Mouse (Mus musculus): ENCODE results near the gene Uaca. TPM values are rescaled to one million over a fixed set of nuclear protein-coding genes. Genes with fewer than 3 reads are reported as not detected.

Gene Uaca
- polyA plus RNA-seq, 1 experiment from 2014 or later, result 23.5 TPM

GRCm38 (mm10) chr9:60751098-60751497 lies 43.2 kb upstream of the Uaca start:
- Histone ChIP-seq H3K9ac (replicated peaks; ENCODE audit: low read depth) (no peak overlapping the region), H3K4me3 (ENCODE audit: low read depth, low read length) (no peak overlapping the region), H3K36me3 (ENCODE audit: insufficient read depth, low read length) (no peaks in the 10 kb centered on the region), H3K27me3 (replicated peaks; ENCODE audit: insufficient read depth, low read length) (no peaks in the 10 kb centered on the region), H3K4me2 (replicated peaks; ENCODE audit: low read depth, low read length) (no peak overlapping the region), H3K27ac (ENCODE audit: low read length) (no peak overlapping the region), H3K9me3 (ENCODE audit: low read length) (no peaks in the 10 kb centered on the region), H3K4me1 (ENCODE audit: insufficient read depth, low read depth, low read length) (no peaks in the 10 kb centered on the region)
- ATAC-seq, result no peak
- no peak for DNase-seq (ENCODE audit: low spot score)
- 82% methylated on average over 5 of the region's 5 CpGs for WGBS
- TF ChIP-seq EP300 (IDR thresholded peaks at IDR 0.05), result no peak
- no peak for TF ChIP-seq CTCF (IDR thresholded peaks at IDR 0.05)

GRCm38 (mm10) chr9:60751971-60752370 lies 42.4 kb upstream of the Uaca start:
- H3K4me2 ChIP-seq (replicated peaks; ENCODE audit: low read depth, low read length), result no peak overlapping the region
- no peaks in the 10 kb centered on the region for H3K9me3 ChIP-seq (ENCODE audit: low read length)
- H3K27me3 ChIP-seq (replicated peaks; ENCODE audit: insufficient read depth, low read length), result no peaks in the 10 kb centered on the region
- no peak overlapping the region for H3K4me3 ChIP-seq (ENCODE audit: low read depth, low read length)
- H3K36me3 ChIP-seq (ENCODE audit: insufficient read depth, low read length), result no peaks in the 10 kb centered on the region
- no peak for DNase-seq (ENCODE audit: low spot score)
- ATAC-seq, result no peak
- no peak overlapping the region for H3K9ac ChIP-seq (replicated peaks; ENCODE audit: low read depth)
- 63% methylated on average over 6 of the region's 6 CpGs for WGBS
- H3K27ac ChIP-seq (ENCODE audit: low read length), result no peak overlapping the region
- no peak for TF ChIP-seq CTCF (IDR thresholded peaks at IDR 0.05)
- TF ChIP-seq EP300 (IDR thresholded peaks at IDR 0.05), result no peak
- H3K4me1 ChIP-seq (ENCODE audit: insufficient read depth, low read depth, low read length), result no peaks in the 10 kb centered on the region

- Histone ChIP-seq H3K4me3 (ENCODE audit: low read depth, low read length) (no peak overlapping the region), H3K27me3 (replicated peaks; ENCODE audit: insufficient read depth, low read length) (no peaks in the 10 kb centered on the region), H3K36me3 (ENCODE audit: insufficient read depth, low read length) (no peaks in the 10 kb centered on the region), H3K27ac (ENCODE audit: low read length) (no peak overlapping the region), H3K4me2 (replicated peaks; ENCODE audit: low read depth, low read length) (no peak overlapping the region), H3K9ac (replicated peaks; ENCODE audit: low read depth) (no peak overlapping the region), H3K9me3 (ENCODE audit: low read length) (no peaks in the 10 kb centered on the region), H3K4me1 (ENCODE audit: insufficient read depth, low read depth, low read length) (no peaks in the 10 kb centered on the region)
- no peak for TF ChIP-seq CTCF (IDR thresholded peaks at IDR 0.05)
- TF ChIP-seq EP300 (IDR thresholded peaks at IDR 0.05), result no peak
- no peak for ATAC-seq
- DNase-seq (ENCODE audit: low spot score), result no peak
Observed at GRCm38 (mm10) chr9:60752636-60753035, 41.7 kb upstream of the Uaca start.

GRCm38 (mm10) chr9:60756258-60756657 lies 38.1 kb upstream of the Uaca start:
- H3K9me3 ChIP-seq (ENCODE audit: low read length), result no peaks in the 10 kb centered on the region
- TF ChIP-seq CTCF (IDR thresholded peaks at IDR 0.05) (peak; percentile 93), EP300 (IDR thresholded peaks at IDR 0.05) (no peak)
- DNase-seq (ENCODE audit: low spot score) (peak; percentile 65), ATAC-seq (no peak)
- H3K4me3 ChIP-seq (ENCODE audit: low read depth, low read length), result no peak overlapping the region
- 37% methylated on average over 6 of the region's 6 CpGs for WGBS
- H3K27ac ChIP-seq (ENCODE audit: low read length), result no peak overlapping the region
- no peak overlapping the region for H3K4me2 ChIP-seq (replicated peaks; ENCODE audit: low read depth, low read length)
- no peaks in the 10 kb centered on the region for H3K36me3 ChIP-seq (ENCODE audit: insufficient read depth, low read length)
- H3K4me1 ChIP-seq (ENCODE audit: insufficient read depth, low read depth, low read length), result peaks cover 7% of the 10 kb centered on the region; the same call in 1 of the 2 replicates
- H3K9ac ChIP-seq (replicated peaks; ENCODE audit: low read depth), result no peak overlapping the region
- H3K27me3 ChIP-seq (replicated peaks; ENCODE audit: insufficient read depth, low read length), result no peaks in the 10 kb centered on the region

GRCm38 (mm10) chr9:60756866-60757740 lies 37.2 kb upstream of the Uaca start:
- Histone ChIP-seq H3K4me3 (ENCODE audit: low read depth, low read length) (no peak overlapping the region), H3K36me3 (ENCODE audit: insufficient read depth, low read length) (no peaks in the 10 kb centered on the region), H3K9ac (replicated peaks; ENCODE audit: low read depth) (no peak overlapping the region), H3K9me3 (ENCODE audit: low read length) (no peaks in the 10 kb centered on the region), H3K27ac (ENCODE audit: low read length) (no peak overlapping the region), H3K4me2 (replicated peaks; ENCODE audit: low read depth, low read length) (no peak overlapping the region), H3K27me3 (replicated peaks; ENCODE audit: insufficient read depth, low read length) (no peaks in the 10 kb centered on the region), H3K4me1 (ENCODE audit: insufficient read depth, low read depth, low read length) (peaks cover 7% of the 10 kb centered on the region; the same call in 1 of the 2 replicates)
- 61% methylated on average over 15 of the region's 15 CpGs for WGBS
- no peak; the same call in 1 of the 2 replicates for ATAC-seq
- DNase-seq (ENCODE audit: low spot score), result no peak
- no peak for TF ChIP-seq CTCF (IDR thresholded peaks at IDR 0.05)
- TF ChIP-seq EP300 (IDR thresholded peaks at IDR 0.05), result no peak

- WGBS, result 19% methylated on average over 5 of the region's 5 CpGs
- no peaks in the 10 kb centered on the region for H3K27me3 ChIP-seq (replicated peaks; ENCODE audit: insufficient read depth, low read length)
- H3K27ac ChIP-seq (ENCODE audit: low read length), result no peak overlapping the region
- TF ChIP-seq CTCF (IDR thresholded peaks at IDR 0.05) (no peak), EP300 (IDR thresholded peaks at IDR 0.05) (no peak)
- H3K4me2 ChIP-seq (replicated peaks; ENCODE audit: low read depth, low read length), result no peak overlapping the region
- peaks cover 7% of the 10 kb centered on the region; the same call in 1 of the 2 replicates for H3K4me1 ChIP-seq (ENCODE audit: insufficient read depth, low read depth, low read length)
- DNase-seq (ENCODE audit: low spot score) (peak; percentile 67), ATAC-seq (peak; percentile 75)
- no peaks in the 10 kb centered on the region for H3K9me3 ChIP-seq (ENCODE audit: low read length)
- no peak overlapping the region for H3K9ac ChIP-seq (replicated peaks; ENCODE audit: low read depth)
- H3K4me3 ChIP-seq (ENCODE audit: low read depth, low read length), result no peak overlapping the region
- no peaks in the 10 kb centered on the region for H3K36me3 ChIP-seq (ENCODE audit: insufficient read depth, low read length)
Observed at GRCm38 (mm10) chr9:60757817-60758216, 36.5 kb upstream of the Uaca start.

Measured in lung, postnatal 0 days (tissue).